Mouse (Mus musculus): ENCODE measurements around the gene Atoh7. TPM values are rescaled to one million over a fixed set of nuclear protein-coding genes. Genes with fewer than 3 reads are reported as not detected.

Gene Atoh7
- polyA plus RNA-seq, 1 experiment from 2014 or later, result not detected

GRCm38 (mm10) chr10:63128256-63128655 is 28.8 kb downstream of the Atoh7 start:
- Histone ChIP-seq H3K36me3 (ENCODE audit: control insufficient read depth, insufficient read depth, low read length) (no peaks in the 10 kb centered on the region), H3K27ac (ENCODE audit: low read length) (no peak overlapping the region), H3K9ac (ENCODE audit: low read depth, low read length) (no peak overlapping the region), H3K9me3 (ENCODE audit: control insufficient read depth, low read length) (no peaks in the 10 kb centered on the region), H3K4me1 (ENCODE audit: control insufficient read depth, insufficient read depth, low read length) (no peaks in the 10 kb centered on the region), H3K4me3 (ENCODE audit: low read length) (no peak overlapping the region), H3K27me3 (replicated peaks; ENCODE audit: control insufficient read depth, insufficient read depth, low read length) (no peaks in the 10 kb centered on the region), H3K4me2 (ENCODE audit: low read depth, low read length) (no peak overlapping the region)
- ATAC-seq, result no peak
- 72% methylated on average over 7 of the region's 7 CpGs for WGBS

- H3K4me2 ChIP-seq (ENCODE audit: low read depth, low read length), result no peak overlapping the region
These were observed 31.0 kb downstream of the Atoh7 start for GRCm38 (mm10) chr10:63130500-63130899.

GRCm38 (mm10) chr10:63132356-63132755 is 32.9 kb downstream of the Atoh7 start:
- H3K9ac ChIP-seq (ENCODE audit: low read depth, low read length), result no peak overlapping the region
- ATAC-seq, result no peak
- no peak overlapping the region for H3K4me3 ChIP-seq (ENCODE audit: low read length)
- no peak overlapping the region for H3K4me2 ChIP-seq (ENCODE audit: low read depth, low read length)
- H3K36me3 ChIP-seq (ENCODE audit: control insufficient read depth, insufficient read depth, low read length), result no peaks in the 10 kb centered on the region
- H3K27me3 ChIP-seq (replicated peaks; ENCODE audit: control insufficient read depth, insufficient read depth, low read length), result no peaks in the 10 kb centered on the region
- no peaks in the 10 kb centered on the region for H3K4me1 ChIP-seq (ENCODE audit: control insufficient read depth, insufficient read depth, low read length)
- WGBS, result 84% methylated on average over 6 of the region's 6 CpGs
- H3K27ac ChIP-seq (ENCODE audit: low read length), result no peak overlapping the region
- H3K9me3 ChIP-seq (ENCODE audit: control insufficient read depth, low read length), result no peaks in the 10 kb centered on the region

More at GRCm38 (mm10) chr10:63130500-63130899, 31.0 kb downstream of the Atoh7 start:
- H3K4me3 ChIP-seq (ENCODE audit: low read length), result no peak overlapping the region
- ATAC-seq, result no peak
- no peak overlapping the region for H3K27ac ChIP-seq (ENCODE audit: low read length)
- H3K9ac ChIP-seq (ENCODE audit: low read depth, low read length), result no peak overlapping the region
- H3K27me3 ChIP-seq (replicated peaks; ENCODE audit: control insufficient read depth, insufficient read depth, low read length), result no peaks in the 10 kb centered on the region
- no peaks in the 10 kb centered on the region for H3K9me3 ChIP-seq (ENCODE audit: control insufficient read depth, low read length)
- no peaks in the 10 kb centered on the region for H3K36me3 ChIP-seq (ENCODE audit: control insufficient read depth, insufficient read depth, low read length)
- no peaks in the 10 kb centered on the region for H3K4me1 ChIP-seq (ENCODE audit: control insufficient read depth, insufficient read depth, low read length)
- WGBS, result 70% methylated on average over 7 of the region's 7 CpGs

- H3K9ac ChIP-seq (ENCODE audit: low read depth, low read length), result no peak overlapping the region
- no peaks in the 10 kb centered on the region for H3K9me3 ChIP-seq (ENCODE audit: control insufficient read depth, low read length)
- no peaks in the 10 kb centered on the region for H3K27me3 ChIP-seq (replicated peaks; ENCODE audit: control insufficient read depth, insufficient read depth, low read length)
- no peak overlapping the region for H3K4me2 ChIP-seq (ENCODE audit: low read depth, low read length)
- WGBS, result 86% methylated on average over 4 of the region's 4 CpGs
- no peak overlapping the region for H3K4me3 ChIP-seq (ENCODE audit: low read length)
- no peak for ATAC-seq
- no peaks in the 10 kb centered on the region for H3K4me1 ChIP-seq (ENCODE audit: control insufficient read depth, insufficient read depth, low read length)
- no peaks in the 10 kb centered on the region for H3K36me3 ChIP-seq (ENCODE audit: control insufficient read depth, insufficient read depth, low read length)
- no peak overlapping the region for H3K27ac ChIP-seq (ENCODE audit: low read length)
These were observed 33.9 kb downstream of the Atoh7 start for GRCm38 (mm10) chr10:63133326-63133725.

GRCm38 (mm10) chr10:63135680-63136079 is 36.2 kb downstream of the Atoh7 start:
- Histone ChIP-seq H3K27me3 (replicated peaks; ENCODE audit: control insufficient read depth, insufficient read depth, low read length) (no peaks in the 10 kb centered on the region), H3K9me3 (ENCODE audit: control insufficient read depth, low read length) (no peaks in the 10 kb centered on the region), H3K27ac (ENCODE audit: low read length) (no peak overlapping the region), H3K4me1 (ENCODE audit: control insufficient read depth, insufficient read depth, low read length) (no peaks in the 10 kb centered on the region), H3K9ac (ENCODE audit: low read depth, low read length) (no peak overlapping the region), H3K4me3 (ENCODE audit: low read length) (no peak overlapping the region), H3K4me2 (ENCODE audit: low read depth, low read length) (no peak overlapping the region), H3K36me3 (ENCODE audit: control insufficient read depth, insufficient read depth, low read length) (no peaks in the 10 kb centered on the region)
- WGBS, result 57% methylated on average over 12 of the region's 12 CpGs
- no peak for ATAC-seq

GRCm38 (mm10) chr10:63136436-63136835 is 37.0 kb downstream of the Atoh7 start:
- Histone ChIP-seq H3K27ac (ENCODE audit: low read length) (no peak overlapping the region), H3K27me3 (replicated peaks; ENCODE audit: control insufficient read depth, insufficient read depth, low read length) (no peaks in the 10 kb centered on the region), H3K9me3 (ENCODE audit: control insufficient read depth, low read length) (no peaks in the 10 kb centered on the region), H3K36me3 (ENCODE audit: control insufficient read depth, insufficient read depth, low read length) (no peaks in the 10 kb centered on the region), H3K9ac (ENCODE audit: low read depth, low read length) (no peak overlapping the region), H3K4me3 (ENCODE audit: low read length) (no peak overlapping the region), H3K4me2 (ENCODE audit: low read depth, low read length) (no peak overlapping the region), H3K4me1 (ENCODE audit: control insufficient read depth, insufficient read depth, low read length) (no peaks in the 10 kb centered on the region)
- WGBS, result 82% methylated on average over 6 of the region's 6 CpGs
- ATAC-seq, result no peak

GRCm38 (mm10) chr10:63142660-63143059 is 43.2 kb downstream of the Atoh7 start:
- Histone ChIP-seq H3K27ac (ENCODE audit: low read length) (no peak overlapping the region), H3K9me3 (ENCODE audit: control insufficient read depth, low read length) (no peaks in the 10 kb centered on the region), H3K4me1 (ENCODE audit: control insufficient read depth, insufficient read depth, low read length) (no peaks in the 10 kb centered on the region), H3K9ac (ENCODE audit: low read depth, low read length) (no peak overlapping the region), H3K4me2 (ENCODE audit: low read depth, low read length) (no peak overlapping the region), H3K4me3 (ENCODE audit: low read length) (no peak overlapping the region), H3K36me3 (ENCODE audit: control insufficient read depth, insufficient read depth, low read length) (no peaks in the 10 kb centered on the region), H3K27me3 (replicated peaks; ENCODE audit: control insufficient read depth, insufficient read depth, low read length) (no peaks in the 10 kb centered on the region)
- peak; percentile 33; the same call in 1 of the 2 replicates for ATAC-seq
- 62% methylated on average over 13 of the region's 13 CpGs for WGBS

Other genes with a start within 250 kb of the Atoh7 start
- gene Tet1, start 190.7 kb upstream of the Atoh7 start, polyA plus RNA-seq (2015; fragmentation: Nextera tagmentation; extraction: Ambion mirVana), result 10.6 and 11.1 TPM in 2 replicates
- 13.2 and 13.6 TPM in 2 replicates for gene Slc25a16, start 179.0 kb upstream of the Atoh7 start, polyA plus RNA-seq (2015; fragmentation: Nextera tagmentation; extraction: Ambion mirVana)
- gene Dna2, start 152.6 kb upstream of the Atoh7 start, polyA plus RNA-seq (2015; fragmentation: Nextera tagmentation; extraction: Ambion mirVana), result 21.3 and 22.1 TPM in 2 replicates
- 13.8 and 19.6 TPM in 2 replicates for gene Rufy2, start 119.4 kb upstream of the Atoh7 start, polyA plus RNA-seq (2015; fragmentation: Nextera tagmentation; extraction: Ambion mirVana)
- 61.7 and 65.7 TPM in 2 replicates for gene Hnrnph3, start 75.4 kb upstream of the Atoh7 start, polyA plus RNA-seq (2015; fragmentation: Nextera tagmentation; extraction: Ambion mirVana)
- gene Pbld2, start 75.3 kb upstream of the Atoh7 start, polyA plus RNA-seq (2015; fragmentation: Nextera tagmentation; extraction: Ambion mirVana), result 10.6 and 12.5 TPM in 2 replicates
- 4.0 and 4.7 TPM in 2 replicates for gene Pbld1, start 39.5 kb upstream of the Atoh7 start, polyA plus RNA-seq (2015; fragmentation: Nextera tagmentation; extraction: Ambion mirVana)
- gene Mypn, start 104.3 kb downstream of the Atoh7 start, polyA plus RNA-seq (2015; fragmentation: Nextera tagmentation; extraction: Ambion mirVana), result not detected in 2 replicates
- gene Herc4, start 144.2 kb downstream of the Atoh7 start, polyA plus RNA-seq (2015; fragmentation: Nextera tagmentation; extraction: Ambion mirVana), result 27.7 and 31.7 TPM in 2 replicates